Mouse (Mus musculus) lung, adult 2 months (tissue): ENCODE results near the gene Ptpa.

Experiments used
- CTCF ChIP-seq: fragments of 200-500 bp; IDR thresholded peaks from 2 replicates; pipeline ENCODE4 v1.5.1; 2011; ENCODE audit warnings: mild to moderate bottlenecking, low read length, control low read depth; ENCODE audit not compliant: insufficient read depth
- POLR2A ChIP-seq: fragments of 200-500 bp; IDR thresholded peaks from 2 replicates; pipeline ENCODE4 v1.6.1; 2011; ENCODE audit warnings: low read depth, mild to moderate bottlenecking, control low read depth, low read length, borderline replicate concordance; ENCODE audit errors: extremely low read depth

- no peak for TF ChIP-seq CTCF
- no peak for TF ChIP-seq POLR2A
These were observed 48.6 kb downstream of the Ptpa start for GRCm38 (mm10) chr2:30464411-30464810.
